Mouse (Mus musculus) T-helper 17 cell (primary cell): ENCODE measurements around the gene Cdk6.
"Not testable (repeated sequence)": the region's sequence is repeated elsewhere in the genome, so short reads cannot be mapped to it uniquely, and the experiment has no call there.

Source experiments
- in situ Hi-C, 2 experiments: fragments of 300-600 bp; cut with MboI, MseI; formaldehyde crosslinking; loops; 1 replicate in 1 of 2; 2 replicates in 1 of 2; pipeline ENCODE4 v1.15.1; 2025; ENCODE audit warnings: high pct_unique_total_duplicates in 2 of 2

The Cdk6 gene

GRCm38 (mm10) chr5:3433131-3433700, 91.9 kb downstream of the Cdk6 start:
- in situ Hi-C loops, result loop anchor here in 1 of 2 experiments (5.0 kb wide), 1 partner anchor 346 kb away; no protein-coding TSS in a partner anchor

GRCm38 (mm10) chr5:3434105-3434504, 92.8 kb downstream of the Cdk6 start:
- in situ Hi-C loops, result loop anchor here in 1 of 2 experiments (5.0 kb wide), 1 partner anchor 347 kb away; no protein-coding TSS in a partner anchor

- in situ Hi-C loops, result not testable (repeated sequence)
Observed at GRCm38 (mm10) chr5:3438453-3439003, 97.2 kb downstream of the Cdk6 start.

- in situ Hi-C loops, result not testable (repeated sequence)
Observed at GRCm38 (mm10) chr5:3439386-3439785, 98.1 kb downstream of the Cdk6 start.

- in situ Hi-C loops, result not testable (repeated sequence)
Observed at GRCm38 (mm10) chr5:3442524-3442923, 101.2 kb downstream of the Cdk6 start.

DNA sequence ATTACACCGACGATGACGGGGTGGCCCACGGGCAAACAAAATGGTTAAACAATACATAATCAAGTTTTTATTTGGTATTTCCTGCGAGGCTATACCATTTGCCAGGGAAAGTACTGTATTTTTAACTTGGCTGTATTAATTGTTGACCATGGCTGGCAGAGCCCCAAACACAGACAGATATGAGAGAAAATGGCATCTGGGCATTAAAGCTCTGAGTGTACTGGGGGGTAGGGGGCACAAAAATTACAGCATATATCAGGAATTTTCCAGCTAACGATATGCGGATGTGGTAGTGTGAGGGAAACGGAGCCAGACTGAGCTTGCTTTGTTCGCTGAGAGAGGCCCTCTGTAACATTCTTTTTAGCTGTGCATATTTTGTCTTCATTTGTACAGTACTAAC, 109.9 kb downstream of the Cdk6 start:
- in situ Hi-C loops, result not testable (repeated sequence)

GRCm38 (mm10) chr5:3453946-3454345, 112.7 kb downstream of the Cdk6 start:
- in situ Hi-C loops, result not testable (repeated sequence)

DNA sequence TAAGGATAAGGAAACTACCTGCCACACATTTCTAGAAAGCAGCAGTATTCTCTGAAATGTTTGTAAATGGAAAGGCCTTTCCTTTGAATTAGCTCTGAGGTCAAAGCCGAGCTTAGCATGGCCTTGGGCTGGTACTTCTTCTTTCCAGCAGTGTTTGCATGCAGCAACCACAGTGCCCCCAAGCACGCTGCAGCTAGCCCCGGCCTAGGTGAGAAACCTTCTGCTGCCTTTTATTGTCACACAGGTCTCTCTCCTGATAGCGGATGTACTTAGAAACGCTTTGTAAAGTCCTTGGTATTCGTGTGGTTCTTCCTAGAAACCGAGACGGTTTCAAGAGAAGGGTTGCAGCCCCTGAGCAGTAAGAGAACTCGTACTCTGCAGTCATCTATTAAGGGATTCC, 119.6 kb downstream of the Cdk6 start:
- in situ Hi-C loops, result no loop called here

DNA sequence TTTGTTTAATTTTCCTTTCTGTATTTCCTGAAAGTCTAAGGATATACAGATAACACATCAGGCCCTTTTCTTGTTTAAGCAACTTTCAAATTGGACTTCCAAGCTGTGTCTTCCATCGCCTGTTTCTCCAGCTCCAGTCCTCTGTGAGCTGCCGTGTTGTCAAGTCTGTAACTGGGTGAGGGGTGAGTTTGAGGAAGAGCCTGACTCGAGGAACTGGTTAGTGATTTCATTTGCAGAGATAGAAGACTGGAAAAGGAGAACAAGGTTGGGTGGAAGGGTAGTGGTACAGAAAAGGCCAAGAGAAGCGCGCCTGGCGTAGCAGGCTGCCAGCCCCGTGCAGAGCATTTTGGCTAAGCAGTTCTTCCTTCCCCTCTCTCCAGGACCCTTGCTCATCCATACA, 120.1 kb downstream of the Cdk6 start:
- in situ Hi-C loops, result no loop called here

- in situ Hi-C loops, result no loop called here
Observed at GRCm38 (mm10) chr5:3462897-3463757, 121.8 kb downstream of the Cdk6 start.

- in situ Hi-C loops, result no loop called here
Observed at GRCm38 (mm10) chr5:3463758-3464157, 122.5 kb downstream of the Cdk6 start.

- in situ Hi-C loops, result no loop called here
Observed at GRCm38 (mm10) chr5:3466069-3466877, 125.0 kb downstream of the Cdk6 start.

DNA sequence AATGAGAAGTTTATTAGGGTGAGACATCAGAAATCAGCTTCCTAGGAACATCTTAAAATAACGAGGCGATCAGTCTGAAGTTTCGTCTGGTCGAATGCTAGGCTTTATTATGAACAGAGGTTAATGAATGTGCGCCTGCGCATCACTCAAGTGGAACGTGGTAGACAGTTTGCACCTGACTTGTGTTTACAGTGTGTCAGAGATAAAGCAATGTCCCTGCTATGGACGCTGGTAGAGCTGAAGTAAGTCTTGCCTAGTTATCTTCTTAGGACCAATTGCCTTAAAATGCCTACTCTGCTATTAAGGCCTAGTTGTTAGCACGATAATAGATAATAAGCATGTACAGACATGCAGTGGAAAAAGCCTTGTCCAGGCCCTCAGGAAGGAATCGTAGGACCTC, 129.6 kb downstream of the Cdk6 start:
- in situ Hi-C loops, result no loop called here

GRCm38 (mm10) chr5:3472311-3473156, 131.2 kb downstream of the Cdk6 start:
- in situ Hi-C loops, result no loop called here

- in situ Hi-C loops, result no loop called here
Observed at GRCm38 (mm10) chr5:3477711-3478110, 136.4 kb downstream of the Cdk6 start.

DNA sequence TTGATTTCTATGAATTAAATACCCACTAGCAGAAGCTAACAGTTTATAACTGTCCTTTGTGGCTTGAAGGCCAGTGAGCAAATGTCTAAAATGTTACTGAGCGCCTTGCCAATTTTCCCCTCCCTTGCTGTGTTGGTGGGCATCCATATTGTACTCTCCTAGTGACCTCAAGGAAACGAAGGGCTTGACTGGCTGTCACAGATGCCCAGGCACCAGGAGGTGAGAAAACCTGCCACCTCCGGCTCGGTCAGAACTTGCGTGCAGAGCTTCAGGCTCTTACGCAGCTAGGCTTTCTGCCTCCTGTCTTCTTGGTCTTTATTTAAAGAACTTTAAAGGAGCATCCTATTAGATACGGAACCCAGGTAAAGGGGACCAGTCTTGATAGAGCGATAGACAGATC, 136.9 kb downstream of the Cdk6 start:
- in situ Hi-C loops, result no loop called here

DNA sequence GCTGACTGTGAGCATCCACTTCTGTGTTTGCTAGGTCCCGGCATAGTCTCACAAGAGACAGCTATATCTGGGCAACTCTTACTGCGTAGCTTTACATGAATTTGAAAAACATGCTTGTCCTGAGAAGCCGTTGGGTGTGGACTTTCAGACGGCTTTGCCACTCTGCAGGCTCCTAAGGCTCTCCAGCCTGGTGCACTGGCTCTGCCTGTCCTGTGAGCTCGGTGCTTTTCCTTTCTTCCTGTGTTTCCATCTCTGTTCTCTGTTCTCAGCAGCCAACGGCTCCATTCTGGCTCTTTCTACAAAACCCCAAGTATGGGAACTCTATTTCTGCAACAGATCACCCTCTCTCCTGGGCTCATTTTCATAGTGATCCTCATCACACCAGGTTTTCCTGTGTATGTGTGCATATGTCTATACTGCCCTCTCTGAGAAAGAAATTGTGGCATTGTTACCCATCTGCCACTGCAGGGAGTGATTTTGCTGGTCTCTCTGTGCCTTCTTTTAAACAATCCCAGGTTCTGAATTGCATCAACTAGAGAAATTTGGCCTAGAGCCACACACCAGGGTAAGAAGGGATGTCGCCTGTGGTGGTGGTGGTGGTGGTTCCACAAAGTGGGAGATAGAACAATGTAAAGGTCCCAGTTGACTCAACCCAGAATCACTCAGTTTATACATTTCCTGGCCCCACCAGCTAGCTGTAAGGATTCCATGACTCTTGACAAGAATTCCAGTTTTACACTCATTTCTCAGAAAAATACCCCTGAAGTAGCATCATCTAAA, 137.9 kb downstream of the Cdk6 start:
- in situ Hi-C loops, result no loop called here

GRCm38 (mm10) chr5:3480637-3481395, 139.5 kb downstream of the Cdk6 start:
- in situ Hi-C loops, result no loop called here

DNA sequence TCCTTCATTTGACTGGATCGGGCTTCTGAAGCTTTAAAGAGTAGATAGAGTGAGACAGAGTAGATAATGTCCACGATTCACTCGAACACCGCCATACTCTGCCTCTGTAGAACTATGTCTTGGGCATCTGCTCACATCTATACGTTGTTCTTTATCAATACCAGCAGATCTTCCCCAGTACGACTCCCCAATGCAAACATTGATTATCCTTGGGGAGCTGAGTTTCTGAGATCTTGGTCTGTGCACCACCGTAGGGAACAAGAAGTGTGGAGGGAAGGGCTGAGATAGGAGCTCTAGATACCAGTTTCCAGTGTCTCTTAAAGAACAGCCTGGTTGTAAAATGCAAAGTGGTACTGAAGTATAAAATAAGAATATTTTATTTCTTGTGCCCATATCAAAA, 141.2 kb downstream of the Cdk6 start:
- in situ Hi-C loops, result no loop called here
